Mouse (Mus musculus) lung, postnatal 0 days (tissue): ENCODE measurements around the gene Adm2. TPM values are rescaled to one million over a fixed set of nuclear protein-coding genes. Genes with fewer than 3 reads are reported as not detected.

Experiments
- ATAC-seq: fragments of 200-750 bp; cut with Nextera tagmentation; 2 replicates; pipeline ENCODE4 v1.8.0; 2017; ENCODE audit warnings: moderate library complexity
- DNase-seq: peaks from one replicate; pipeline ENCODE4 v3.0.0-alpha.2; 2016; ENCODE audit warnings: low spot score
- H3K27ac ChIP-seq: fragments of 300-500 bp; sonication (generic); 2 replicates; pipeline ENCODE4 v1.5.1; 2014; ENCODE audit warnings: antibody characterized with exemption, mild to moderate bottlenecking, low read length, mixed read lengths
- H3K27me3 ChIP-seq: fragments of 300-500 bp; sonication (generic); replicated peaks from 2 replicates; pipeline ENCODE4 v1.6.1; 2014; ENCODE audit warnings: low read length, mixed read lengths; ENCODE audit not compliant: insufficient read depth
- H3K36me3 ChIP-seq: fragments of 300-500 bp; sonication (generic); 2 replicates; pipeline ENCODE4 v1.6.1; 2014; ENCODE audit warnings: low read length, mixed read lengths; ENCODE audit not compliant: insufficient read depth
- H3K4me1 ChIP-seq: fragments of 300-500 bp; sonication (generic); 2 replicates; pipeline ENCODE4 v1.6.1; 2014; ENCODE audit warnings: antibody characterized with exemption, low read depth, low read length, mixed read lengths; ENCODE audit not compliant: insufficient read depth
- H3K4me2 ChIP-seq: fragments of 300-500 bp; sonication (generic); replicated peaks from 2 replicates; pipeline ENCODE4 v1.6.1; 2014; ENCODE audit warnings: low read depth, mild to moderate bottlenecking, low read length, moderate library complexity, mixed read lengths
- H3K4me3 ChIP-seq: fragments of 300-500 bp; sonication (generic); 2 replicates; pipeline ENCODE4 v1.5.1; 2014; ENCODE audit warnings: low read depth, low read length
- H3K9ac ChIP-seq: fragments of 300-500 bp; sonication (generic); replicated peaks from 2 replicates; pipeline ENCODE4 v1.6.1; 2014; ENCODE audit warnings: low read depth, mild to moderate bottlenecking
- H3K9me3 ChIP-seq: fragments of 300-500 bp; sonication (generic); 2 replicates; pipeline ENCODE4 v1.6.1; 2016; ENCODE audit warnings: low read length, mixed read lengths
- CTCF ChIP-seq: IDR thresholded peaks from 2 replicates; pipeline ENCODE4 v1.5.1; 2016; ENCODE audit warnings: antibody characterized with exemption, mild to moderate bottlenecking
- EP300 ChIP-seq: IDR thresholded peaks from 2 replicates; pipeline ENCODE4 v1.6.1; 2016; ENCODE audit warnings: antibody characterized with exemption, mild to moderate bottlenecking, control low read depth
- WGBS: fragments of 180-500 bp; shearing (Covaris S2); extraction: QIAGEN DNeasy Blood & Tissue Kit; methylation state at CpG from one replicate; pipeline ENCODE4 v1.1.7; 2014; 5-methylcytosine and 5-hydroxymethylcytosine counted together
- polyA plus RNA-seq: library from polyadenylated mRNA; unstranded; fragments of >200 nt; fragmentation: Nextera tagmentation; extraction: Ambion mirVana; gene quantifications from 2 replicates; pipeline ENCODE4 v1.2.1, GENCODE M21; 2015

Gene Adm2
- polyA plus RNA-seq, 1 experiment from 2014 or later = 0.12 TPM

DNA sequence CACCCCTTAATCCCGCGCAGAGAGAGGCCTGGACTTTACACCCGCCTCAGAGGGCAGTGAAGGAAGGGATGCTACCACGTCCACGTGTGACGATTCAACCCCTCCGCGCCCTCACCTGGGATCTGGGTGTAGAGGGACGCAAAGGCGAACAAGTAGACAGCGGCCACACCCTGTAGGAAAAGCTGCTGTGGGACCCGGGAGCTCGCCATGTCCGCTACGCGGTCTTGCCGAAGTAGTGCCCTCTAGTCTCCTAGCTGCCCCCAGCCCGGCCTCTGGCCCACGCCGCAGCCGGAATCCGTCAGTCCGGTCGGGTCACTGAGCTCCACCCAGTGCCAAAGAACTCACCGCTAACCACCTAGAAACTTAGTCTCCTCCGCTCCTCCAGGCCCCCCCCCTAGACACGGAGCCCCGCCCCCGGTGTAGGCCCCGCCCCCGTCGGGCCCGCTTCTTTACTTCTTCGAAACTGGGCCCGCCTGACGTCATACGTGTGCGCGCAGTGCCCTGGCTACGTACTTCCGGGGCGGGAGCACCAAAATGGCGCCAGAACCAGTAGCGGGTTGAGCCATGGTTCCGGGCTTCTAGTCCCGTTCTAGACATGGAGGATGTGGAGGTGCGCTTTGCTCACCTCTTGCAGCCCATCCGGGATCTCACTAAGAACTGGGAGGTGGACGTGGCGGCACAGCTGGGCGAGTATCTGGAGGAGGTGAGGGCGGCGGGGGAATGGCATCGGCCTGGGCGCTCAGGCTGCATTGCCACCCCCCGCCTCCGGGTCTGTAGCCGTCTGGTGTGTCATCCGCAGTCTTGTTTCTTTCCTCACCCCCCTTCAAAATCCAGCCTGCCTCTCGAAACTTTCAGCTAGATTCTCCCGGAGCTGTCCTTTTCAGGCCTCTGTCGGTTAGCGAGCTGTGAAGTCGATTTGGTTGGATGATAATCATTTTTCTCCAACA lies 33.0 kb downstream of the Adm2 start, which contains the start of the genes Lmf2 and Ncaph2:
TSS of gene Lmf2 (minus strand) at position 419 of the 947 bp plus-strand sequence.
TSS of gene Ncaph2 (plus strand) at position 479 of the 947 bp plus-strand sequence.
- Histone ChIP-seq H3K36me3 (peaks cover 16% of the 10 kb centered on the region; the same call in 1 of the 2 replicates), H3K4me2 (peak within 1 kb of the TSS; percentile 79), H3K9me3 (no peaks in the 10 kb centered on the region), H3K27me3 (no peaks in the 10 kb centered on the region), H3K4me3 (peak within 1 kb of the TSS; percentile 84), H3K4me1 (peaks cover 5% of the 10 kb centered on the region; the same call in 1 of the 2 replicates), H3K9ac (peak within 1 kb of the TSS; percentile 72), H3K27ac (peak within 1 kb of the TSS; percentile 92)
- DNase-seq = peak; percentile 97
- TF ChIP-seq EP300 = no peak
- TF ChIP-seq CTCF = 0 out of 2 replicates have a peak, but pooled peaks have one; percentile 2
- ATAC-seq = peak; percentile 95
- under 1% methylated on average over 62 of the region's 64 CpGs for WGBS

DNA sequence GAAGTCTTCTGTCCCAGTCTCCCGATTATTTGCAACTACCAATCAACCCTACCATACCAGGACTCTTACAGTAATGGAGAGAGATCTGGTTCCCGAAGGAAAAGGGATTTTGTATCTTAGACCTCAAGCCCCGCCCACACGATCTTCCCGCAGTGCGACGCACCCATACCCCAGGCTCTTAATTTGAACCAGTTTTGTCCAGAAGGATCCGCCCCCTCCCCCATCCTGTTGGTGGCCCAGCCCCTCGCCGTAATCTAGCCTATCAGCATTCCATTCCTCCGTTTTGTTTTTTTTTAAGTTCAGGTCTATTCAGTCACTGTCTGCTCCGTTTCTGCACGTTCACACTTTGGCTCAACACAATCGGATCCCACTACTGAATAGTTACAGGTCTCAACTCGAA lies 33.9 kb downstream of the Adm2 start:
- no peak; the same call in 1 of the 2 replicates for TF ChIP-seq EP300
- no peak for TF ChIP-seq CTCF
- Histone ChIP-seq H3K9ac (peak overlapping the region; percentile 72), H3K27me3 (no peaks in the 10 kb centered on the region), H3K4me3 (peak overlapping the region; percentile 84), H3K9me3 (no peaks in the 10 kb centered on the region), H3K36me3 (peaks cover 17% of the 10 kb centered on the region; the same call in 1 of the 2 replicates), H3K4me2 (peak overlapping the region; percentile 79), H3K27ac (peak overlapping the region; percentile 92), H3K4me1 (peaks cover 5% of the 10 kb centered on the region; the same call in 1 of the 2 replicates)
- WGBS = under 1% methylated on average over 15 of the region's 15 CpGs
- ATAC-seq (peak; percentile 75), DNase-seq (peak; percentile 97)

DNA sequence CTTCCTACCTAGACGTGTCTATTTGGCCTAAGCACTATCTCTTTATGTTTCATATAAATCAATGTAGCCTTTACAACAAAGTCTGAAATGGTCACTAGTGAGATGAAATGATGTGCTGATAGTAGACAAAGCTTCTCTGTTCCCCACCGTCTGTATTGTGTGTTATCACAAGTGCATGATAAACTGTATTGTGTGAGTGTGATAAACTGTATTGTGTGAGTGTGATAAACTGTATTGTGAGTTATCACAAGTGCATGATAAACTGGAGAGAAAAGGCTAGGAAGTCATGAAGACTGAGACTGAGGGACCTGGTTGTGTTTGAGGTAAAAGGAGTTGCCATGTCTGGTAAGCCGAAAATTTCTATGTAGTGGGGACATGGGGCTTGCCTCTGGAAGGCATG lies 36.3 kb downstream of the Adm2 start:
- Histone ChIP-seq H3K4me3 (no peak overlapping the region), H3K27ac (no peak overlapping the region), H3K9me3 (no peaks in the 10 kb centered on the region), H3K9ac (no peak overlapping the region), H3K4me1 (peaks cover 5% of the 10 kb centered on the region; the same call in 1 of the 2 replicates), H3K36me3 (peaks cover 15% of the 10 kb centered on the region), H3K27me3 (no peaks in the 10 kb centered on the region), H3K4me2 (no peak overlapping the region)
- 79% methylated on average over 3 of the region's 3 CpGs for WGBS
- DNase-seq = no peak
- TF ChIP-seq CTCF = no peak
- no peak for TF ChIP-seq EP300
- ATAC-seq = no peak

- Histone ChIP-seq H3K27me3 (no peaks in the 10 kb centered on the region), H3K9me3 (no peaks in the 10 kb centered on the region), H3K4me1 (no peaks in the 10 kb centered on the region; the same call in 1 of the 2 replicates), H3K4me2 (no peak overlapping the region), H3K9ac (no peak overlapping the region), H3K4me3 (no peak overlapping the region), H3K27ac (peak overlapping the region; percentile 14; the same call in 1 of the 2 replicates), H3K36me3 (peaks cover 44% of the 10 kb centered on the region)
- TF ChIP-seq EP300 (peak; percentile 63; the same call in 1 of the 2 replicates), CTCF (no peak)
- DNase-seq (peak; percentile 84), ATAC-seq (peak; percentile 79)
- WGBS = 61% methylated on average over 7 of the region's 7 CpGs
These were observed 40.5 kb downstream of the Adm2 start for GRCm38 (mm10) chr15:89363051-89363450.

GRCm38 (mm10) chr15:89365141-89365551 lies 42.6 kb downstream of the Adm2 start:
- no peak for DNase-seq
- H3K4me1 ChIP-seq = no peaks in the 10 kb centered on the region
- no peak overlapping the region for H3K4me2 ChIP-seq
- H3K9ac ChIP-seq = no peak overlapping the region
- no peak overlapping the region for H3K27ac ChIP-seq
- H3K36me3 ChIP-seq = peaks cover 59% of the 10 kb centered on the region
- TF ChIP-seq EP300 (no peak), CTCF (no peak)
- WGBS = 93% methylated on average over 4 of the region's 4 CpGs
- no peak for ATAC-seq
- H3K27me3 ChIP-seq = no peaks in the 10 kb centered on the region
- no peak overlapping the region for H3K4me3 ChIP-seq
- no peaks in the 10 kb centered on the region for H3K9me3 ChIP-seq

- TF ChIP-seq EP300 = no peak
- no peak for TF ChIP-seq CTCF
- Histone ChIP-seq H3K4me1 (peaks cover 8% of the 10 kb centered on the region), H3K27me3 (peaks cover 9% of the 10 kb centered on the region), H3K36me3 (peaks cover 34% of the 10 kb centered on the region), H3K9ac (no peak overlapping the region), H3K27ac (no peak overlapping the region), H3K4me2 (no peak overlapping the region), H3K4me3 (no peak overlapping the region), H3K9me3 (no peaks in the 10 kb centered on the region)
- ATAC-seq (no peak), DNase-seq (no peak)
- WGBS = 82% methylated on average over 13 of the region's 13 CpGs
These were observed 49.5 kb downstream of the Adm2 start for GRCm38 (mm10) chr15:89372068-89372467.
